Mouse (Mus musculus): ENCODE data around the gene Ubash3b. TPM values are rescaled to one million over a fixed set of nuclear protein-coding genes. Genes with fewer than 3 reads are reported as not detected.

The Ubash3b gene
- polyA plus RNA-seq, 1 experiment = 39.3 TPM

- WGBS = 17% methylated on average over 6 of the region's 6 CpGs
- H3K4me3 ChIP-seq (replicated peaks; ENCODE audit: insufficient read depth, low read depth, low read length) = peak overlapping the region; percentile 96
- H3K27me3 ChIP-seq (ENCODE audit: control insufficient read depth, insufficient read depth, low read length) = no peaks in the 10 kb centered on the region
- peak; percentile 65 to 68 for DNase-seq
- no peak overlapping the region; the same call in 1 of the 2 replicates for H3K27ac ChIP-seq (ENCODE audit: insufficient read depth, low read length)
- TF ChIP-seq POLR2A (IDR thresholded peaks at IDR 0.05; ENCODE audit: borderline replicate concordance, insufficient read depth, low read length) (no peak), CTCF (IDR thresholded peaks at IDR 0.05; ENCODE audit: borderline replicate concordance, insufficient read depth, low read depth, low read length) (peak; percentile 84)
- peaks cover 9% of the 10 kb centered on the region; the same call in 1 of the 2 replicates for H3K4me1 ChIP-seq (ENCODE audit: control insufficient read depth, insufficient read depth, low read length)
Measured at GRCm38 (mm10) chr9:40982480-40982879, 179.0 kb downstream of the Ubash3b start.

DNA sequence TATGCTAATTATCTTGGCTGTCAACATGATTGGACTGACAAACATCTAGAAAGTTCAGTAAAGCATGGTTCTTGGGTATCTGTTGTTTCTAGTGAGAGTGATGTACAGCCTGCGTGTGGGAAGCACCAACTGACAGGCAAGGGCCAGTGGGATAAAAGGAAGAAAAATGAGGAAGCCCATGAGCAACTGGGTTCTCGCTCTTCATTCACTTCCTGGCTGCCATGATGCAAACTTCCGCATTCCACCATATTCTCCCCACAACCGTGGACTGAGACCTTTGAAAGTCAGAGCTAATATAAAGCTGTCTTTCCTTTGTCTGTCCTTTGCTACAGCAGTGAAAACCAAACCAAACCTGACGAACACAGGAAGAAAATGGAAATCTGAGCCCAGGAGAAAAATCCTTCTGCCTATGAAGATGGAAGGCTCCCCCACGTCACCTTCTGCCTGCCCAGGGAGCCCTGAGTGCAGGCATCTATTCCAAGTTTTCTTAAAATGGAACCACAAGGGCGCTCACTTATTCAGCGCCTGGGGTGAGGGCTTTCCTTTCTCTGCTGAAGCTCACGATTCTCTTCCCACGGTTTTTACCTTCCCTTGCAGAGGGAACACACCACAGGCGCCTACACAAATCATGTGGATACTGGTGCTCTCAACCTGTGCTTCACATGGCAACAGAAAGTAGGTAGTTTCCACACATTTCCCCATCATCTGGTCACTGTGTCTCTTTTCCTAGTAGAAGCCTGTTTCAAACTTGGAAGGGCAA, 187.3 kb downstream of the Ubash3b start:
- WGBS = 74% methylated on average over 11 of the region's 11 CpGs
- no peak for DNase-seq
- Histone ChIP-seq H3K4me3 (replicated peaks; ENCODE audit: insufficient read depth, low read depth, low read length) (no peak overlapping the region), H3K4me1 (ENCODE audit: control insufficient read depth, insufficient read depth, low read length) (peaks cover 9% of the 10 kb centered on the region; the same call in 1 of the 2 replicates), H3K27me3 (ENCODE audit: control insufficient read depth, insufficient read depth, low read length) (no peaks in the 10 kb centered on the region), H3K27ac (ENCODE audit: insufficient read depth, low read length) (no peak overlapping the region)
- TF ChIP-seq POLR2A (IDR thresholded peaks at IDR 0.05; ENCODE audit: borderline replicate concordance, insufficient read depth, low read length) (no peak), CTCF (IDR thresholded peaks at IDR 0.05; ENCODE audit: borderline replicate concordance, insufficient read depth, low read depth, low read length) (no peak)

DNA sequence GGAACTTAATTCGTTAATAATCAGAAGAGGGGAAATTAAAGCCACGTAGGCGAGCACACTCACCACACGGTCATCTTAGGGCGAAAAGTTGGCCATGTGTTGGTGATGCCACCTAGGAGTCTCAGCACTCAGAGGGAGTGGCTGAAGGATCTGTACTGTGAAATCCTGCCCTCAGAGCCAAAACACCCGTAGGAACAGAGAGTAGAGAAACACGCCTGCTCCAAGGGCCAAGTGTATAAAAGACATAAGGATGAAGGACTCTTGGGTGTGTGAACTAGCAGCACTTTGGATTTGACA, 197.1 kb downstream of the Ubash3b start:
- WGBS = 11% methylated on average over 7 of the region's 7 CpGs
- H3K27me3 ChIP-seq (ENCODE audit: control insufficient read depth, insufficient read depth, low read length) = no peaks in the 10 kb centered on the region
- no peak overlapping the region for H3K27ac ChIP-seq (ENCODE audit: insufficient read depth, low read length)
- no peaks in the 10 kb centered on the region for H3K4me1 ChIP-seq (ENCODE audit: control insufficient read depth, insufficient read depth, low read length)
- DNase-seq = no peak
- H3K4me3 ChIP-seq (replicated peaks; ENCODE audit: insufficient read depth, low read depth, low read length) = peak overlapping the region; percentile 41
- TF ChIP-seq CTCF (IDR thresholded peaks at IDR 0.05; ENCODE audit: borderline replicate concordance, insufficient read depth, low read depth, low read length) = no peak
- TF ChIP-seq POLR2A (IDR thresholded peaks at IDR 0.05; ENCODE audit: borderline replicate concordance, insufficient read depth, low read length) = no peak

GRCm38 (mm10) chr9:40963586-40964417, 197.7 kb downstream of the Ubash3b start, which contains the start of gene Jhy:
Gene Jhy (minus strand): TSS chr9:40964118.
- TF ChIP-seq POLR2A (IDR thresholded peaks at IDR 0.05; ENCODE audit: borderline replicate concordance, insufficient read depth, low read length) = no peak
- no peak for TF ChIP-seq CTCF (IDR thresholded peaks at IDR 0.05; ENCODE audit: borderline replicate concordance, insufficient read depth, low read depth, low read length)
- H3K27ac ChIP-seq (ENCODE audit: insufficient read depth, low read length) = no peak within 1 kb of the TSS
- peak within 1 kb of the TSS; percentile 41 for H3K4me3 ChIP-seq (replicated peaks; ENCODE audit: insufficient read depth, low read depth, low read length)
- no peaks in the 10 kb centered on the region for H3K4me1 ChIP-seq (ENCODE audit: control insufficient read depth, insufficient read depth, low read length)
- DNase-seq = no peak
- WGBS = 3% methylated on average over 45 of the region's 51 CpGs
- no peaks in the 10 kb centered on the region for H3K27me3 ChIP-seq (ENCODE audit: control insufficient read depth, insufficient read depth, low read length)

GRCm38 (mm10) chr9:40961401-40961800, 200.1 kb downstream of the Ubash3b start:
- H3K4me3 ChIP-seq (replicated peaks; ENCODE audit: insufficient read depth, low read depth, low read length) = no peak overlapping the region
- H3K4me1 ChIP-seq (ENCODE audit: control insufficient read depth, insufficient read depth, low read length) = no peaks in the 10 kb centered on the region
- H3K27me3 ChIP-seq (ENCODE audit: control insufficient read depth, insufficient read depth, low read length) = no peaks in the 10 kb centered on the region
- DNase-seq = no peak
- no peak for TF ChIP-seq CTCF (IDR thresholded peaks at IDR 0.05; ENCODE audit: borderline replicate concordance, insufficient read depth, low read depth, low read length)
- TF ChIP-seq POLR2A (IDR thresholded peaks at IDR 0.05; ENCODE audit: borderline replicate concordance, insufficient read depth, low read length) = no peak
- H3K27ac ChIP-seq (ENCODE audit: insufficient read depth, low read length) = no peak overlapping the region
- WGBS = 85% methylated on average over 3 of the region's 3 CpGs

Other genes with a start within 250 kb of the Ubash3b start
- gene Jhy, start 197.6 kb downstream of the Ubash3b start, polyA plus RNA-seq (2012; rRNA removed) = 0.51 and 0.87 TPM in 2 replicates
- gene Crtam, start 157.1 kb downstream of the Ubash3b start, polyA plus RNA-seq (2012; rRNA removed) = 26.4 and 29.5 TPM in 2 replicates